Mouse (Mus musculus) cerebellum, adult 9-10 months (tissue): Measurements from ENCODE around the gene Gabpb2.

ENCODE experiments used
- DNase-seq: peaks from one replicate; pipeline ENCODE4 v3.0.0; 2022

The Gabpb2 gene

GRCm38 (mm10) chr3:95186888-95187287, 30.8 kb downstream of the Gabpb2 start:
- no peak for DNase-seq

- DNase-seq, result no peak
Observed at GRCm38 (mm10) chr3:95186100-95186499, 31.6 kb downstream of the Gabpb2 start.

GRCm38 (mm10) chr3:95184796-95185577, 32.7 kb downstream of the Gabpb2 start:
- DNase-seq, result no peak

GRCm38 (mm10) chr3:95181841-95182240, 35.9 kb downstream of the Gabpb2 start:
- no peak for DNase-seq

- DNase-seq, result no peak
Observed at GRCm38 (mm10) chr3:95179890-95180289, 37.8 kb downstream of the Gabpb2 start.

GRCm38 (mm10) chr3:95178948-95179347, 38.8 kb downstream of the Gabpb2 start:
- no peak for DNase-seq

- no peak for DNase-seq
Observed at GRCm38 (mm10) chr3:95177583-95177982, 40.1 kb downstream of the Gabpb2 start.

- DNase-seq, result no peak
Observed at GRCm38 (mm10) chr3:95176500-95176899, 41.2 kb downstream of the Gabpb2 start.

GRCm38 (mm10) chr3:95174011-95174592, 43.6 kb downstream of the Gabpb2 start:
- peak; percentile 88 for DNase-seq

- DNase-seq, result peak; percentile 31
Observed at GRCm38 (mm10) chr3:95173256-95173949, 44.3 kb downstream of the Gabpb2 start.

- no peak for DNase-seq
Observed at GRCm38 (mm10) chr3:95172526-95173255, 45.0 kb downstream of the Gabpb2 start.

- DNase-seq, result no peak
Observed at GRCm38 (mm10) chr3:95171105-95171504, 46.6 kb downstream of the Gabpb2 start.

- DNase-seq, result no peak
Observed at GRCm38 (mm10) chr3:95169996-95170395, 47.7 kb downstream of the Gabpb2 start.

GRCm38 (mm10) chr3:95164840-95165239, 52.9 kb downstream of the Gabpb2 start:
- no peak for DNase-seq

GRCm38 (mm10) chr3:95164256-95164550, 53.5 kb downstream of the Gabpb2 start:
- no peak for DNase-seq

- no peak for DNase-seq
Observed at GRCm38 (mm10) chr3:95163419-95164255, 54.1 kb downstream of the Gabpb2 start.

GRCm38 (mm10) chr3:95162345-95162628, 55.4 kb downstream of the Gabpb2 start:
- no peak for DNase-seq

- peak; percentile 58 for DNase-seq
Observed at GRCm38 (mm10) chr3:95161618-95162344, 55.9 kb downstream of the Gabpb2 start.

- DNase-seq, result peak; percentile 61
Observed at GRCm38 (mm10) chr3:95161041-95161551, 56.6 kb downstream of the Gabpb2 start.

GRCm38 (mm10) chr3:95159987-95160963, 57.4 kb downstream of the Gabpb2 start, which contains the start of gene Sema6c:
Gene Sema6c, plus strand, starts transcription at chr3:95160457.
- peak; percentile 93 for DNase-seq
